Mouse (Mus musculus) bone marrow macrophage, adult 2 months (primary cell): ENCODE data around the gene Ramp2. TPM values are rescaled to one million over a fixed set of nuclear protein-coding genes. Genes with fewer than 3 reads are reported as not detected.

ENCODE experiments used
- H3K27ac ChIP-seq: 2 replicates; pipeline ENCODE4 v1.5.1; 2012; ENCODE audit warnings: low read depth, low read length; ENCODE audit not compliant: insufficient read depth
- H3K4me1 ChIP-seq: 2 replicates; pipeline ENCODE4 v1.6.1; 2012; ENCODE audit warnings: low read length; ENCODE audit not compliant: control insufficient read depth, insufficient read depth
- H3K4me3 ChIP-seq: 2 replicates; pipeline ENCODE4 v1.5.1; 2012; ENCODE audit warnings: mild to moderate bottlenecking, low read length, moderate library complexity; ENCODE audit not compliant: insufficient read depth
- CTCF ChIP-seq: IDR thresholded peaks from 2 replicates; pipeline ENCODE4 v1.5.1; 2012; ENCODE audit warnings: low read depth, mild to moderate bottlenecking, low read length, moderate library complexity
- POLR2A ChIP-seq: IDR thresholded peaks from 2 replicates; pipeline ENCODE4 v1.6.1; 2012; ENCODE audit warnings: mild to moderate bottlenecking, low read depth, low read length, borderline replicate concordance
- polyA plus RNA-seq: library from polyadenylated mRNA; stranded (reverse); fragments of >200 nt; gene quantifications from 2 replicates; pipeline ENCODE4 v1.2.4, GENCODE M21; 2012; ENCODE audit not compliant: missing spikeins, insufficient read depth, insufficient read length

The Ramp2 gene
- polyA plus RNA-seq, result not detected in 2 replicates

- no peak for TF ChIP-seq POLR2A
- no peak for TF ChIP-seq CTCF
- peak within 1 kb of the TSS; percentile 53 for H3K4me3 ChIP-seq
- no peak within 1 kb of the TSS for H3K27ac ChIP-seq
- peaks cover 5% of the 10 kb centered on the region; the same call in 1 of the 2 replicates for H3K4me1 ChIP-seq
These were observed at the start of gene Ramp2 for GRCm38 (mm10) chr11:101245855-101246701. Ramp2 (plus strand) TSS chr11:101246028.

DNA sequence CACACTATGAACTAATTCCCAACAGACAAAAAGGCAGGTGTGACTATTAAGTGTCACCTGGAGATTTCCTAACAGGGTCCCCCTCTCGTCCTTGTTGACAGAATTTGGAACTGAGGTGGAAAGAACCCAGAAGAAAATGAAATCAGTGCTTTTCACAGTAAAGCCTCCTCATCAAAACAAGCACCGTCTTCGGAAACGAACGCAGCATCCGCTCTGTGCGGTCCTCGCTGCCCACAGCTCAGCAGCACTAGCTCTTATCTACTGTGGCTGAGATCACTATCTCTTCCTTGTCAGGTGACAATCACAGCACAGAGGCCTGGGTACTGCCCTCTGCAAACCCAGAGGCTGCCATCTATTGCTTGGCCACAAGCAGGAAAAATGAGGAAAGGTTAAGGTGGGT is 49.7 kb upstream of the Ramp2 start:
- H3K27ac ChIP-seq, result no peak overlapping the region
- TF ChIP-seq POLR2A (no peak), CTCF (no peak)
- no peaks in the 10 kb centered on the region for H3K4me1 ChIP-seq
- no peak overlapping the region for H3K4me3 ChIP-seq

GRCm38 (mm10) chr11:101199555-101199954 is 46.3 kb upstream of the Ramp2 start:
- TF ChIP-seq POLR2A (no peak), CTCF (no peak)
- H3K4me1 ChIP-seq, result no peaks in the 10 kb centered on the region
- H3K27ac ChIP-seq, result no peak overlapping the region
- H3K4me3 ChIP-seq, result no peak overlapping the region

DNA sequence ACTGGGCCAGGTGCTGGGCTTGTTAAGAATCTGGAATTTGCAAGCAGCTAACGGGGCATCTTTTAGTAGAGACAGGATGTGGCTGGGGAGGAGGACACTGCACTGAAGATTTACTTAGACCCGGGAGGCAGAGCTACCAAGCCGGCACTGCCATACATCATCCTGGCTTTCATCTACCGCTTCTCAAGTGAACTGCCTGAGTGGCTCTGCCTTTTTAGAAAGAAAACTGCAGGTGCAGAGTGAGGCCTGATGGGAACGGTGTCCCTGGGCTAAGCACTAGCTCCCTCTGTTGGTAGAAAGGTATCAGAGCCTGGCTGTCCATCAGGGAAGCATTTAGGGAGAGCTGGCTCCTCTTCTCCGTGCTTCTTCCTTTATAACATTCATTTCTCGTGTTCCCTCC is 44.8 kb upstream of the Ramp2 start:
- TF ChIP-seq CTCF (peak; percentile 44), POLR2A (no peak)
- H3K4me1 ChIP-seq, result no peaks in the 10 kb centered on the region
- H3K27ac ChIP-seq, result no peak overlapping the region
- H3K4me3 ChIP-seq, result no peak overlapping the region

GRCm38 (mm10) chr11:101211970-101212369 is 33.9 kb upstream of the Ramp2 start:
- Histone ChIP-seq H3K27ac (no peak overlapping the region), H3K4me1 (no peaks in the 10 kb centered on the region), H3K4me3 (no peak overlapping the region)
- TF ChIP-seq POLR2A (no peak), CTCF (no peak)

DNA sequence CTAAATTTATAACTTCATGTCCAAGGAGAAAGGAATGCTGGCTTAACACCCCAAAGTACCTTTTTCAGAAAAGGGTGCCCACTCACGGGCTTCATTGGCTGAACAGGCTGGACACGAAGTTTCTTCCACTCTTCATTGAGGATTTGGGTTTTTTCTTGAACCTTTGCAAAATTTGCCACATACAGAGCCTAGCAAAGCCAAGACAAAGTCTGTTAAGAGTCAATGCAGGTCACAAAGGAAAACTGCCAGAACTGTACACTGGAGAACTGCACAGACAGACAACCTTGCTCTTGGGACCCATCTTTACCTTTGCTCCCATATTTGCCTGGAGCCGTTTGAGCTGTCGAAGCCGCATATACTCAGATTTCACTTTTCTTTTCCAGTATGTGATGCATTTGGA is 28.9 kb upstream of the Ramp2 start:
- H3K4me3 ChIP-seq, result no peak overlapping the region
- peaks cover 9% of the 10 kb centered on the region for H3K4me1 ChIP-seq
- no peak overlapping the region for H3K27ac ChIP-seq
- TF ChIP-seq POLR2A, result no peak
- no peak for TF ChIP-seq CTCF

DNA sequence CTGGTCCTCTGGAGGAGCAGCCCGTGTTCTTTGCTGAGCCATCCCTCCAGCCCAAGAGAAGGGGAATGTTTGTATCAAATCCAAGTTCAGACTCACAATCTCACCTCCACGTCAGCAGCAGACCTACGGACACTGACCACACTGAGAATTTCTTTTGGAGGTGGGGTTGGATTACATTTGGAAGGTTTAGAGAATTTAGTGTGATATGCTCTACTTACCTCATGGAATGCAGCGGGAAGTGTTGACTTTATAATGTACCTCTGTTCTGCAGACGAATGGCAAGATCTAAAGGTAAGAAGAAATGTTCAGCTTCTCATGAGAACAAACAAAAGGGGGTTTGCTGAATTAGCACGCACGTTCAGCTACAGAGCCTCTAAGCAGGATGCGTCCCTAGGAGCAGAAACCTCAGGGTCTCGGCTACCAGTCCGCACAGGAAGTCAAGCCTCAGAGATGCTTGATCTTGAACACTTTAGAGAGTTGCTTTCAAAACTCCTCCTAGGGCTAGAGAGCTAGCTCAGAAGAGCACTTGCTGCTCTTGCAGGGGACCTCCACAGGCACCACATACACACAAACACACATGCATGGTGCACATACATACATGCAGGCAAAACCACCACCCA is 27.3 kb upstream of the Ramp2 start:
- TF ChIP-seq CTCF (no peak), POLR2A (no peak)
- H3K4me3 ChIP-seq, result no peak overlapping the region
- H3K27ac ChIP-seq, result no peak overlapping the region
- H3K4me1 ChIP-seq, result peaks cover 9% of the 10 kb centered on the region

GRCm38 (mm10) chr11:101220853-101221252 is 25.0 kb upstream of the Ramp2 start:
- peaks cover 12% of the 10 kb centered on the region for H3K4me1 ChIP-seq
- no peak overlapping the region for H3K4me3 ChIP-seq
- H3K27ac ChIP-seq, result no peak overlapping the region
- TF ChIP-seq POLR2A, result no peak
- TF ChIP-seq CTCF, result no peak

GRCm38 (mm10) chr11:101221306-101221986 is 24.4 kb upstream of the Ramp2 start:
- Histone ChIP-seq H3K27ac (no peak overlapping the region), H3K4me1 (peaks cover 12% of the 10 kb centered on the region), H3K4me3 (no peak overlapping the region)
- TF ChIP-seq POLR2A, result no peak
- TF ChIP-seq CTCF, result no peak
